Mouse (Mus musculus): Measurements from ENCODE around the gene Fgf22. TPM values are rescaled to one million over a fixed set of nuclear protein-coding genes. Genes with fewer than 3 reads are reported as not detected.

The Fgf22 gene
- total and polyA plus RNA-seq, 3 experiments, result 0.44 TPM; not detected in 2

GRCm38 (mm10) chr10:79806331-79806730 is 51.5 kb downstream of the Fgf22 start:
- Histone ChIP-seq H3K9me3 (replicated peaks) (no peaks in the 10 kb centered on the region), H3K36me3 (replicated peaks) (no peaks in the 10 kb centered on the region), H3K4me3 (ENCODE audit: low read depth, low read length) (no peak overlapping the region), H3K4me1 (ENCODE audit: insufficient read depth, low read depth, low read length) (peaks cover 20% of the 10 kb centered on the region), H3K27me3 (ENCODE audit: insufficient read depth, low read length) (peaks cover 66% of the 10 kb centered on the region)
- no peak for DNase-seq (ENCODE audit: low spot score)
- no peak for ATAC-seq (ENCODE audit: extremely low read depth, insufficient number of reproducible peaks, low FRiP score, poor library complexity, severe bottlenecking)
- TF ChIP-seq TAL1 (conservative IDR thresholded peaks at IDR 0.05; ENCODE audit: low read depth, low read length), result no peak
- TF ChIP-seq GATA2 (IDR thresholded peaks at IDR 0.05; ENCODE audit: borderline replicate concordance, low read depth, low read length), result no peak
- no peak for TF ChIP-seq GATA1 (IDR thresholded peaks at IDR 0.05; ENCODE audit: borderline replicate concordance, low read length)
- no peak for TF ChIP-seq CTCF (IDR thresholded peaks at IDR 0.05; ENCODE audit: low read depth, low read length)
- TF ChIP-seq POLR2AphosphoS5 (IDR thresholded peaks at IDR 0.05; ENCODE audit: insufficient replicate concordance, low read depth, low read length), result no peak

GRCm38 (mm10) chr10:79806972-79807371 is 52.1 kb downstream of the Fgf22 start:
- H3K4me1 ChIP-seq (ENCODE audit: insufficient read depth, low read depth, low read length), result peaks cover 20% of the 10 kb centered on the region
- no peak for ATAC-seq (ENCODE audit: extremely low read depth, insufficient number of reproducible peaks, low FRiP score, poor library complexity, severe bottlenecking)

GRCm38 (mm10) chr10:79807826-79808225 is 53.0 kb downstream of the Fgf22 start:
- Histone ChIP-seq H3K36me3 (replicated peaks) (no peaks in the 10 kb centered on the region), H3K4me1 (ENCODE audit: insufficient read depth, low read depth, low read length) (peaks cover 13% of the 10 kb centered on the region), H3K4me3 (ENCODE audit: low read depth, low read length) (no peak overlapping the region), H3K9me3 (replicated peaks) (no peaks in the 10 kb centered on the region), H3K27me3 (ENCODE audit: insufficient read depth, low read length) (peaks cover 65% of the 10 kb centered on the region)
- no peak for DNase-seq (ENCODE audit: low spot score)
- ATAC-seq (ENCODE audit: extremely low read depth, insufficient number of reproducible peaks, low FRiP score, poor library complexity, severe bottlenecking), result no peak
- TF ChIP-seq GATA1 (IDR thresholded peaks at IDR 0.05; ENCODE audit: borderline replicate concordance, low read length) (no peak), TAL1 (conservative IDR thresholded peaks at IDR 0.05; ENCODE audit: low read depth, low read length) (no peak), POLR2AphosphoS5 (IDR thresholded peaks at IDR 0.05; ENCODE audit: insufficient replicate concordance, low read depth, low read length) (no peak), CTCF (IDR thresholded peaks at IDR 0.05; ENCODE audit: low read depth, low read length) (no peak), GATA2 (IDR thresholded peaks at IDR 0.05; ENCODE audit: borderline replicate concordance, low read depth, low read length) (no peak)

More at GRCm38 (mm10) chr10:79806972-79807371, 52.1 kb downstream of the Fgf22 start:
- H3K36me3 ChIP-seq (replicated peaks), result no peaks in the 10 kb centered on the region
- no peak overlapping the region for H3K4me3 ChIP-seq (ENCODE audit: low read depth, low read length)
- TF ChIP-seq GATA1 (IDR thresholded peaks at IDR 0.05; ENCODE audit: borderline replicate concordance, low read length) (no peak), GATA2 (IDR thresholded peaks at IDR 0.05; ENCODE audit: borderline replicate concordance, low read depth, low read length) (no peak), TAL1 (conservative IDR thresholded peaks at IDR 0.05; ENCODE audit: low read depth, low read length) (no peak), CTCF (IDR thresholded peaks at IDR 0.05; ENCODE audit: low read depth, low read length) (no peak), POLR2AphosphoS5 (IDR thresholded peaks at IDR 0.05; ENCODE audit: insufficient replicate concordance, low read depth, low read length) (no peak)
- H3K9me3 ChIP-seq (replicated peaks), result no peaks in the 10 kb centered on the region
- no peak for DNase-seq (ENCODE audit: low spot score)
- peaks cover 67% of the 10 kb centered on the region for H3K27me3 ChIP-seq (ENCODE audit: insufficient read depth, low read length)

Other genes with a start within 250 kb of the Fgf22 start
Only the 20 nearest of the 33 such genes appear.
- gene C2cd4c, start 141.1 kb upstream of the Fgf22 start, total RNA-seq (2014; fragmentation: Nextera tagmentation), result not detected in 2 replicates
- gene C2cd4c, start 141.1 kb upstream of the Fgf22 start, total RNA-seq (2017), result 0.06 TPM in 1 of 2 replicates, not detected in the other
- not detected in 2 replicates for gene C2cd4c, start 141.1 kb upstream of the Fgf22 start, polyA plus RNA-seq (2012)
- not detected in 2 replicates for gene Shc2, start 117.2 kb upstream of the Fgf22 start, total RNA-seq (2014; fragmentation: Nextera tagmentation)
- 0.05 TPM in 1 of 2 replicates, not detected in the other for gene Shc2, start 117.2 kb upstream of the Fgf22 start, total RNA-seq (2017)
- gene Shc2, start 117.2 kb upstream of the Fgf22 start, polyA plus RNA-seq (2012), result not detected in 2 replicates
- not detected in 2 replicates for gene Odf3l2, start 109.3 kb upstream of the Fgf22 start, total RNA-seq (2014; fragmentation: Nextera tagmentation)
- gene Odf3l2, start 109.3 kb upstream of the Fgf22 start, total RNA-seq (2017), result 0.11 TPM in 1 of 2 replicates, not detected in the other
- not detected in 2 replicates for gene Odf3l2, start 109.3 kb upstream of the Fgf22 start, polyA plus RNA-seq (2012)
- gene Madcam1, start 90.5 kb upstream of the Fgf22 start, total RNA-seq (2014; fragmentation: Nextera tagmentation), result not detected in 2 replicates
- not detected in 2 replicates for gene Madcam1, start 90.5 kb upstream of the Fgf22 start, total RNA-seq (2017)
- gene Madcam1, start 90.5 kb upstream of the Fgf22 start, polyA plus RNA-seq (2012), result not detected in 2 replicates
- 13.9 and 20.2 TPM in 2 replicates for gene Tpgs1, start 85.7 kb upstream of the Fgf22 start, total RNA-seq (2014; fragmentation: Nextera tagmentation)
- gene Tpgs1, start 85.7 kb upstream of the Fgf22 start, total RNA-seq (2017), result 11.6 and 15.5 TPM in 2 replicates
- 78.0 and 91.9 TPM in 2 replicates for gene Tpgs1, start 85.7 kb upstream of the Fgf22 start, polyA plus RNA-seq (2012)
- gene Cdc34, start 72.9 kb upstream of the Fgf22 start, total RNA-seq (2014; fragmentation: Nextera tagmentation), result 81.7 and 86.7 TPM in 2 replicates
- 132 and 136 TPM in 2 replicates for gene Cdc34, start 72.9 kb upstream of the Fgf22 start, total RNA-seq (2017)
- gene Cdc34, start 72.9 kb upstream of the Fgf22 start, polyA plus RNA-seq (2012), result 492 and 603 TPM in 2 replicates
- gene Gzmm, start 66.1 kb upstream of the Fgf22 start, total RNA-seq (2014; fragmentation: Nextera tagmentation), result not detected in 2 replicates
- 0.33 and 0.46 TPM in 2 replicates for gene Gzmm, start 66.1 kb upstream of the Fgf22 start, total RNA-seq (2017)
- gene Gzmm, start 66.1 kb upstream of the Fgf22 start, polyA plus RNA-seq (2012), result 0.19 and 0.28 TPM in 2 replicates
- 742 and 832 TPM in 2 replicates for gene Bsg, start 50.6 kb upstream of the Fgf22 start, total RNA-seq (2014; fragmentation: Nextera tagmentation)
- gene Bsg, start 50.6 kb upstream of the Fgf22 start, total RNA-seq (2017), result 308 and 330 TPM in 2 replicates
- gene Bsg, start 50.6 kb upstream of the Fgf22 start, polyA plus RNA-seq (2012), result 872 and 1,137 TPM in 2 replicates
- 0.29 TPM in 1 of 2 replicates, not detected in the other for gene Hcn2, start 38.4 kb upstream of the Fgf22 start, total RNA-seq (2014; fragmentation: Nextera tagmentation)
- 0.11 and 0.17 TPM in 2 replicates for gene Hcn2, start 38.4 kb upstream of the Fgf22 start, total RNA-seq (2017)
- 0.27 and 0.47 TPM in 2 replicates for gene Hcn2, start 38.4 kb upstream of the Fgf22 start, polyA plus RNA-seq (2012)
- 44.5 and 50.5 TPM in 2 replicates for gene Polrmt, start 8.5 kb upstream of the Fgf22 start, total RNA-seq (2014; fragmentation: Nextera tagmentation)
- gene Polrmt, start 8.5 kb upstream of the Fgf22 start, total RNA-seq (2017), result 16.7 and 17.1 TPM in 2 replicates
- gene Polrmt, start 8.5 kb upstream of the Fgf22 start, polyA plus RNA-seq (2012), result 45.3 and 45.5 TPM in 2 replicates
- 109 and 129 TPM in 2 replicates for gene Rnf126, start 11.9 kb downstream of the Fgf22 start, total RNA-seq (2014; fragmentation: Nextera tagmentation)
- gene Rnf126, start 11.9 kb downstream of the Fgf22 start, total RNA-seq (2017), result 23.5 and 25.2 TPM in 2 replicates
- gene Rnf126, start 11.9 kb downstream of the Fgf22 start, polyA plus RNA-seq (2012), result 353 and 382 TPM in 2 replicates
- not detected in 2 replicates for gene Fstl3, start 22.2 kb downstream of the Fgf22 start, total RNA-seq (2014; fragmentation: Nextera tagmentation)
- 0.12 and 0.22 TPM in 2 replicates for gene Fstl3, start 22.2 kb downstream of the Fgf22 start, total RNA-seq (2017)
- 0.05 TPM in 1 of 2 replicates, not detected in the other for gene Fstl3, start 22.2 kb downstream of the Fgf22 start, polyA plus RNA-seq (2012)
- gene Prss57, start 35.9 kb downstream of the Fgf22 start, total RNA-seq (2014; fragmentation: Nextera tagmentation), result not detected in 2 replicates
- gene Prss57, start 35.9 kb downstream of the Fgf22 start, total RNA-seq (2017), result 0.05 TPM in 1 of 2 replicates, not detected in the other
- not detected in 2 replicates for gene Prss57, start 35.9 kb downstream of the Fgf22 start, polyA plus RNA-seq (2012)
- not detected in 2 replicates for gene Palm, start 38.5 kb downstream of the Fgf22 start, total RNA-seq (2014; fragmentation: Nextera tagmentation)
- 0.11 and 0.17 TPM in 2 replicates for gene Palm, start 38.5 kb downstream of the Fgf22 start, total RNA-seq (2017)
- 0.42 and 0.44 TPM in 2 replicates for gene Palm, start 38.5 kb downstream of the Fgf22 start, polyA plus RNA-seq (2012)
- gene Misp, start 65.9 kb downstream of the Fgf22 start, total RNA-seq (2014; fragmentation: Nextera tagmentation), result not detected in 2 replicates
- gene Misp, start 65.9 kb downstream of the Fgf22 start, total RNA-seq (2017), result 0.33 TPM in 1 of 2 replicates, not detected in the other
- not detected in 2 replicates for gene Misp, start 65.9 kb downstream of the Fgf22 start, polyA plus RNA-seq (2012)
- gene Ptbp1, start 99.4 kb downstream of the Fgf22 start, total RNA-seq (2014; fragmentation: Nextera tagmentation), result 333 and 387 TPM in 2 replicates
- 168 and 190 TPM in 2 replicates for gene Ptbp1, start 99.4 kb downstream of the Fgf22 start, total RNA-seq (2017)
- 1,117 and 1,292 TPM in 2 replicates for gene Ptbp1, start 99.4 kb downstream of the Fgf22 start, polyA plus RNA-seq (2012)
- not detected in 2 replicates for gene Prtn3, start 119.4 kb downstream of the Fgf22 start, total RNA-seq (2014; fragmentation: Nextera tagmentation)
- gene Prtn3, start 119.4 kb downstream of the Fgf22 start, total RNA-seq (2017), result 0.49 TPM in 1 of 2 replicates, not detected in the other
- 2.0 and 2.1 TPM in 2 replicates for gene Prtn3, start 119.4 kb downstream of the Fgf22 start, polyA plus RNA-seq (2012)
- not detected in 2 replicates for gene Plppr3, start 119.6 kb downstream of the Fgf22 start, total RNA-seq (2014; fragmentation: Nextera tagmentation)
- gene Plppr3, start 119.6 kb downstream of the Fgf22 start, total RNA-seq (2017), result 0.06 and 0.82 TPM in 2 replicates
- gene Plppr3, start 119.6 kb downstream of the Fgf22 start, polyA plus RNA-seq (2012), result 0.13 and 0.20 TPM in 2 replicates
- not detected in 2 replicates for gene Elane, start 131.2 kb downstream of the Fgf22 start, total RNA-seq (2014; fragmentation: Nextera tagmentation)
- 0.23 TPM in 1 of 2 replicates, not detected in the other for gene Elane, start 131.2 kb downstream of the Fgf22 start, total RNA-seq (2017)
- 0.72 and 1.1 TPM in 2 replicates for gene Elane, start 131.2 kb downstream of the Fgf22 start, polyA plus RNA-seq (2012)
- not detected in 2 replicates for gene Cfd, start 135.8 kb downstream of the Fgf22 start, total RNA-seq (2014; fragmentation: Nextera tagmentation)
- not detected in 2 replicates for gene Cfd, start 135.8 kb downstream of the Fgf22 start, total RNA-seq (2017)
- gene Cfd, start 135.8 kb downstream of the Fgf22 start, polyA plus RNA-seq (2012), result not detected in 2 replicates